Mouse (Mus musculus) kidney, postnatal 25 days (tissue): Measurements from ENCODE around the gene Tifab.

Experiments
- DNase-seq, 2 experiments: peaks; one replicate each; pipeline ENCODE4 v3.0.0; 2021; ENCODE audit warnings: mixed read lengths in 2 of 2

The Tifab gene

GRCm38 (mm10) chr13:56136200-56136599, 42.5 kb downstream of the Tifab start, which contains the start of gene H2afy:
Gene H2afy, minus strand, starts transcription at chr13:56136361.
- no peak for DNase-seq

- DNase-seq = peak; percentile 92 to 96
These were observed 43.2 kb downstream of the Tifab start for GRCm38 (mm10) chr13:56135231-56136052.

GRCm38 (mm10) chr13:56134631-56135181, 44.0 kb downstream of the Tifab start:
- peak; percentile 36 to 58 for DNase-seq

- peak in 1 of 2 experiments; percentile 1 for DNase-seq
These were observed 44.7 kb downstream of the Tifab start for GRCm38 (mm10) chr13:56134031-56134430.

GRCm38 (mm10) chr13:56132941-56133340, 45.7 kb downstream of the Tifab start:
- DNase-seq = peak in 1 of 2 experiments; percentile 30

- peak in 1 of 2 experiments; percentile 44 for DNase-seq
These were observed 46.3 kb downstream of the Tifab start for GRCm38 (mm10) chr13:56132326-56132936.

- DNase-seq = peak in 1 of 2 experiments; percentile 20
These were observed 48.1 kb downstream of the Tifab start for GRCm38 (mm10) chr13:56130544-56130943.

- DNase-seq = peak in 1 of 2 experiments; percentile 10
These were observed 49.1 kb downstream of the Tifab start for GRCm38 (mm10) chr13:56129578-56129977.

GRCm38 (mm10) chr13:56129014-56129413, 49.7 kb downstream of the Tifab start:
- peak in 1 of 2 experiments; percentile 18 for DNase-seq

- DNase-seq = peak in 1 of 2 experiments; percentile 21
These were observed 53.1 kb downstream of the Tifab start for GRCm38 (mm10) chr13:56125632-56126031.
